Mouse (Mus musculus): ENCODE results near the gene Pzp. TPM values are rescaled to one million over a fixed set of nuclear protein-coding genes. Genes with fewer than 3 reads are reported as not detected.

Gene Pzp
- polyA plus RNA-seq, 1 experiment = 0.94 TPM

- H3K4me1 ChIP-seq (ENCODE audit: control insufficient read depth, insufficient read depth, low read length) = no peaks in the 10 kb centered on the region
- TF ChIP-seq EP300 (IDR thresholded peaks at IDR 0.05; ENCODE audit: insufficient read depth, low read depth, low read length) (no peak), CTCF (IDR thresholded peaks at IDR 0.05; ENCODE audit: low read depth, low read length) (no peak), POLR2A (IDR thresholded peaks at IDR 0.05; ENCODE audit: insufficient read depth, low read length) (no peak)
- H3K27ac ChIP-seq (ENCODE audit: insufficient read depth, low read length) = no peak overlapping the region
- H3K4me3 ChIP-seq (ENCODE audit: low read depth, low read length) = no peak overlapping the region
- no peaks in the 10 kb centered on the region; the same call in 1 of the 2 replicates for H3K27me3 ChIP-seq (ENCODE audit: control insufficient read depth, insufficient read depth, low read length, poor library complexity, severe bottlenecking)
- no peaks in the 10 kb centered on the region for H3K36me3 ChIP-seq (ENCODE audit: control insufficient read depth, insufficient read depth, low read length, poor library complexity, severe bottlenecking)
- no peak overlapping the region for H3K9ac ChIP-seq (ENCODE audit: low read depth, poor library complexity, severe bottlenecking)
- no peaks in the 10 kb centered on the region for H3K9me3 ChIP-seq (replicated peaks; ENCODE audit: control insufficient read depth, insufficient read depth, low read length, poor library complexity, severe bottlenecking)
These were observed 16.7 kb upstream of the Pzp start for GRCm38 (mm10) chr6:128543226-128543625.

GRCm38 (mm10) chr6:128535250-128535649 is 8.7 kb upstream of the Pzp start:
- Histone ChIP-seq H3K9ac (ENCODE audit: low read depth, poor library complexity, severe bottlenecking) (no peak overlapping the region), H3K27me3 (ENCODE audit: control insufficient read depth, insufficient read depth, low read length, poor library complexity, severe bottlenecking) (no peaks in the 10 kb centered on the region), H3K9me3 (replicated peaks; ENCODE audit: control insufficient read depth, insufficient read depth, low read length, poor library complexity, severe bottlenecking) (no peaks in the 10 kb centered on the region), H3K4me1 (ENCODE audit: control insufficient read depth, insufficient read depth, low read length) (no peaks in the 10 kb centered on the region), H3K4me3 (ENCODE audit: low read depth, low read length) (no peak overlapping the region), H3K36me3 (ENCODE audit: control insufficient read depth, insufficient read depth, low read length, poor library complexity, severe bottlenecking) (no peaks in the 10 kb centered on the region), H3K27ac (ENCODE audit: insufficient read depth, low read length) (no peak overlapping the region)
- no peak for TF ChIP-seq EP300 (IDR thresholded peaks at IDR 0.05; ENCODE audit: insufficient read depth, low read depth, low read length)
- no peak for TF ChIP-seq CTCF (IDR thresholded peaks at IDR 0.05; ENCODE audit: low read depth, low read length)
- TF ChIP-seq POLR2A (IDR thresholded peaks at IDR 0.05; ENCODE audit: insufficient read depth, low read length) = no peak

- TF ChIP-seq CTCF (IDR thresholded peaks at IDR 0.05; ENCODE audit: low read depth, low read length) = no peak
- TF ChIP-seq EP300 (IDR thresholded peaks at IDR 0.05; ENCODE audit: insufficient read depth, low read depth, low read length) = no peak
- TF ChIP-seq POLR2A (IDR thresholded peaks at IDR 0.05; ENCODE audit: insufficient read depth, low read length) = no peak
- Histone ChIP-seq H3K4me1 (ENCODE audit: control insufficient read depth, insufficient read depth, low read length) (no peaks in the 10 kb centered on the region), H3K9ac (ENCODE audit: low read depth, poor library complexity, severe bottlenecking) (no peak overlapping the region), H3K27me3 (ENCODE audit: control insufficient read depth, insufficient read depth, low read length, poor library complexity, severe bottlenecking) (no peaks in the 10 kb centered on the region), H3K4me3 (ENCODE audit: low read depth, low read length) (no peak overlapping the region), H3K36me3 (ENCODE audit: control insufficient read depth, insufficient read depth, low read length, poor library complexity, severe bottlenecking) (no peaks in the 10 kb centered on the region), H3K9me3 (replicated peaks; ENCODE audit: control insufficient read depth, insufficient read depth, low read length, poor library complexity, severe bottlenecking) (no peaks in the 10 kb centered on the region), H3K27ac (ENCODE audit: insufficient read depth, low read length) (no peak overlapping the region)
These were observed 6.8 kb upstream of the Pzp start for GRCm38 (mm10) chr6:128533296-128533695.

GRCm38 (mm10) chr6:128532701-128533100 is 6.2 kb upstream of the Pzp start:
- Histone ChIP-seq H3K36me3 (ENCODE audit: control insufficient read depth, insufficient read depth, low read length, poor library complexity, severe bottlenecking) (no peaks in the 10 kb centered on the region), H3K9ac (ENCODE audit: low read depth, poor library complexity, severe bottlenecking) (no peak overlapping the region), H3K4me3 (ENCODE audit: low read depth, low read length) (no peak overlapping the region), H3K9me3 (replicated peaks; ENCODE audit: control insufficient read depth, insufficient read depth, low read length, poor library complexity, severe bottlenecking) (no peaks in the 10 kb centered on the region), H3K4me1 (ENCODE audit: control insufficient read depth, insufficient read depth, low read length) (no peaks in the 10 kb centered on the region), H3K27ac (ENCODE audit: insufficient read depth, low read length) (no peak overlapping the region), H3K27me3 (ENCODE audit: control insufficient read depth, insufficient read depth, low read length, poor library complexity, severe bottlenecking) (no peaks in the 10 kb centered on the region)
- TF ChIP-seq CTCF (IDR thresholded peaks at IDR 0.05; ENCODE audit: low read depth, low read length) = no peak
- TF ChIP-seq EP300 (IDR thresholded peaks at IDR 0.05; ENCODE audit: insufficient read depth, low read depth, low read length) = no peak

GRCm38 (mm10) chr6:128528491-128528890 is 2.0 kb upstream of the Pzp start:
- Histone ChIP-seq H3K27me3 (ENCODE audit: control insufficient read depth, insufficient read depth, low read length, poor library complexity, severe bottlenecking) (no peaks in the 10 kb centered on the region), H3K36me3 (ENCODE audit: control insufficient read depth, insufficient read depth, low read length, poor library complexity, severe bottlenecking) (no peaks in the 10 kb centered on the region)
- no peak for TF ChIP-seq CTCF (IDR thresholded peaks at IDR 0.05; ENCODE audit: low read depth, low read length)
- TF ChIP-seq POLR2A (IDR thresholded peaks at IDR 0.05; ENCODE audit: insufficient read depth, low read length) = no peak
- no peak for TF ChIP-seq EP300 (IDR thresholded peaks at IDR 0.05; ENCODE audit: insufficient read depth, low read depth, low read length)

GRCm38 (mm10) chr6:128527110-128527509 is 590 bp upstream of the Pzp start:
- no peaks in the 10 kb centered on the region for H3K36me3 ChIP-seq (ENCODE audit: control insufficient read depth, insufficient read depth, low read length, poor library complexity, severe bottlenecking)
- TF ChIP-seq CTCF (IDR thresholded peaks at IDR 0.05; ENCODE audit: low read depth, low read length) (no peak), EP300 (IDR thresholded peaks at IDR 0.05; ENCODE audit: insufficient read depth, low read depth, low read length) (no peak), POLR2A (IDR thresholded peaks at IDR 0.05; ENCODE audit: insufficient read depth, low read length) (no peak)
- no peak overlapping the region for H3K9ac ChIP-seq (ENCODE audit: low read depth, poor library complexity, severe bottlenecking)
- no peaks in the 10 kb centered on the region for H3K27me3 ChIP-seq (ENCODE audit: control insufficient read depth, insufficient read depth, low read length, poor library complexity, severe bottlenecking)
- no peaks in the 10 kb centered on the region for H3K4me1 ChIP-seq (ENCODE audit: control insufficient read depth, insufficient read depth, low read length)
- H3K4me3 ChIP-seq (ENCODE audit: low read depth, low read length) = no peak overlapping the region
- no peak overlapping the region for H3K27ac ChIP-seq (ENCODE audit: insufficient read depth, low read length)
- 0 out of 2 replicates have a peak, but pooled peaks cover 3% of the 10 kb centered on the region for H3K9me3 ChIP-seq (replicated peaks; ENCODE audit: control insufficient read depth, insufficient read depth, low read length, poor library complexity, severe bottlenecking)

More at GRCm38 (mm10) chr6:128528491-128528890, 2.0 kb upstream of the Pzp start:
- Histone ChIP-seq H3K4me3 (ENCODE audit: low read depth, low read length) (no peak overlapping the region), H3K9ac (ENCODE audit: low read depth, poor library complexity, severe bottlenecking) (no peak overlapping the region), H3K27ac (ENCODE audit: insufficient read depth, low read length) (no peak overlapping the region), H3K9me3 (replicated peaks; ENCODE audit: control insufficient read depth, insufficient read depth, low read length, poor library complexity, severe bottlenecking) (0 out of 2 replicates have a peak, but pooled peaks cover 3% of the 10 kb centered on the region), H3K4me1 (ENCODE audit: control insufficient read depth, insufficient read depth, low read length) (no peaks in the 10 kb centered on the region)

All from ES-Bruce4 (cell line).